Mouse (Mus musculus) spleen, postnatal 36 days (tissue): ENCODE results near the gene Gsg1.
A peak's percentile ranks its signal among the peaks of the same experiment; 100 is the strongest.

ENCODE experiments used
- DNase-seq, 2 experiments: peaks; one replicate each; pipeline ENCODE4 v3.0.0; 2022; ENCODE audit warnings: low spot score in 2 of 2, mixed read lengths in 1 of 2

Gsg1 gene

GRCm38 (mm10) chr6:135261124-135261523, 7.0 kb upstream of the Gsg1 start:
- no peak for DNase-seq

- no peak for DNase-seq
Measured at GRCm38 (mm10) chr6:135260435-135260834, 6.3 kb upstream of the Gsg1 start.

- DNase-seq = peak; percentile 38 to 41
Measured at GRCm38 (mm10) chr6:135252728-135253077, 1.4 kb downstream of the Gsg1 start.

GRCm38 (mm10) chr6:135251849-135252727, 2.1 kb downstream of the Gsg1 start:
- DNase-seq = no peak

GRCm38 (mm10) chr6:135250926-135251699, 3.0 kb downstream of the Gsg1 start:
- DNase-seq = no peak

- peak; percentile 11 to 42 for DNase-seq
Measured at GRCm38 (mm10) chr6:135249846-135250531, 4.2 kb downstream of the Gsg1 start.

GRCm38 (mm10) chr6:135247861-135248260, 6.3 kb downstream of the Gsg1 start:
- DNase-seq = no peak

GRCm38 (mm10) chr6:135245586-135245985, 8.6 kb downstream of the Gsg1 start:
- DNase-seq = no peak

GRCm38 (mm10) chr6:135240361-135240760, 13.8 kb downstream of the Gsg1 start:
- DNase-seq = peak; percentile 14 to 19

GRCm38 (mm10) chr6:135238211-135238610, 15.9 kb downstream of the Gsg1 start:
- DNase-seq = no peak

- peak; percentile 22 to 34 for DNase-seq
Measured at GRCm38 (mm10) chr6:135237326-135237725, 16.8 kb downstream of the Gsg1 start.

GRCm38 (mm10) chr6:135236576-135236975, 17.6 kb downstream of the Gsg1 start:
- DNase-seq = no peak

- DNase-seq = no peak
Measured at GRCm38 (mm10) chr6:135235742-135236141, 18.4 kb downstream of the Gsg1 start.

- DNase-seq = no peak
Measured at GRCm38 (mm10) chr6:135232443-135233182, 21.5 kb downstream of the Gsg1 start.

- DNase-seq = no peak
Measured at GRCm38 (mm10) chr6:135230586-135230985, 23.6 kb downstream of the Gsg1 start.

- DNase-seq = peak; percentile 47 to 48
Measured at GRCm38 (mm10) chr6:135228465-135228941, 25.6 kb downstream of the Gsg1 start.

- no peak for DNase-seq
Measured at GRCm38 (mm10) chr6:135223786-135224416, 30.2 kb downstream of the Gsg1 start.

GRCm38 (mm10) chr6:135219916-135220315, 34.2 kb downstream of the Gsg1 start:
- DNase-seq = no peak

- no peak for DNase-seq
Measured at GRCm38 (mm10) chr6:135218330-135218729, 35.8 kb downstream of the Gsg1 start.

GRCm38 (mm10) chr6:135212666-135213065, 41.5 kb downstream of the Gsg1 start:
- DNase-seq = no peak

GRCm38 (mm10) chr6:135211169-135211568, 43.0 kb downstream of the Gsg1 start:
- no peak for DNase-seq
